Mouse (Mus musculus) thymus, adult 18-20 months (tissue): Measurements from ENCODE around the gene Olfr273.
"Not testable (repeated sequence)": the region's sequence is repeated elsewhere in the genome, so short reads cannot be mapped to it uniquely, and the experiment has no call there.

ENCODE experiments used
- DNase-seq, 2 experiments: peaks; one replicate each; pipeline ENCODE4 v3.0.0; 2022; ENCODE audit warnings: mixed read lengths in 2 of 2

Gene Olfr273

GRCm38 (mm10) chr4:52859136-52859535 is at the start of gene Olfr273:
Gene Olfr273 (minus strand): TSS chr4:52859236.
- DNase-seq, result no peak

GRCm38 (mm10) chr4:52864156-52864555 is 5.1 kb upstream of the Olfr273 start:
- DNase-seq, result no peak

GRCm38 (mm10) chr4:52849672-52850071 is 9.4 kb downstream of the Olfr273 start:
- no peak for DNase-seq

- no peak for DNase-seq
These were observed 9.9 kb downstream of the Olfr273 start for GRCm38 (mm10) chr4:52849039-52849635.

GRCm38 (mm10) chr4:52845411-52845810 is 13.6 kb downstream of the Olfr273 start:
- DNase-seq, result not testable (repeated sequence)

- DNase-seq, result no peak
These were observed 37.7 kb downstream of the Olfr273 start for GRCm38 (mm10) chr4:52821375-52821774.

GRCm38 (mm10) chr4:52814304-52814703 is 44.7 kb downstream of the Olfr273 start, which contains the start of gene Olfr275:
Gene Olfr275 (plus strand): TSS chr4:52814604.
- DNase-seq, result no peak

- no peak for DNase-seq
These were observed 47.2 kb downstream of the Olfr273 start for GRCm38 (mm10) chr4:52811871-52812270.
